Mouse (Mus musculus) common myeloid progenitor, adult 5-6 weeks (primary cell): ENCODE data around the gene Il10rb. TPM values are rescaled to one million over a fixed set of nuclear protein-coding genes. Genes with fewer than 3 reads are reported as not detected.
A peak's percentile ranks its signal among the peaks of the same experiment; 100 is the strongest.

Experiments used
- ATAC-seq: replicated peaks from 2 replicates; pipeline ENCODE4 v1.8.0; 2016; ENCODE audit warnings: low read depth, mild to moderate bottlenecking, moderate TSS enrichment, inconsistent platforms; ENCODE audit not compliant: poor library complexity, severe bottlenecking
- total RNA-seq: library from RNA; stranded (forward); fragments of 200-1000, 187-1606 nt; gene quantifications from 2 replicates; pipeline ENCODE4 v1.2.3, GENCODE M21; 2017

Gene Il10rb
- total RNA-seq, 1 experiment from 2014 or later: 53.2 TPM

- no peak for ATAC-seq
Measured at GRCm38 (mm10) chr16:91381606-91382005, 24.4 kb upstream of the Il10rb start.

DNA sequence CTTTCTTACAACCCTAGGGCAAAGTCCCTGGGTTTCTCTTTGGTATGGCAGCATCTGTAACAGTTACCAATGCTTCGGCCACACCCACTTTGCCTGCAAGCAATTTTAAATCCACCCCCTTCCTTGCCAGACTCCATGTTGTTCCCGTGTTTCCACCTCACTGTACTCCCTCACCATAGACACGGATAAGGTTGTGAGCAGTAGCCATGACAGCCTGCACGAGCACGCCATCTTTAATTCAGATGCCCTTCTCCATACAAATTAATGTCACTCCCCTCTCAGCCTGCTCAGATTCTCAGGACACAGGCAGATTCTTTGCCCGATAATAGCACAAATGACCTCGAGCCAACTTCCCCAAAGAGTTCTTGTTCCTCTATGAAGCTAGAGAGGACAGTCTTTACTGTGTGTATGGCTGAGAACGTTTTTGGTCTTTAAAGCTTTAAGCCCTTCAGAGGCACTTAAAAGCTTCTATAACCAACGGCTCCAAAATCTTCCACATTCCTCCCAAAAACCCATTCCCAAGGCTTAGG, 23.6 kb upstream of the Il10rb start:
- peak; percentile 57 for ATAC-seq

DNA sequence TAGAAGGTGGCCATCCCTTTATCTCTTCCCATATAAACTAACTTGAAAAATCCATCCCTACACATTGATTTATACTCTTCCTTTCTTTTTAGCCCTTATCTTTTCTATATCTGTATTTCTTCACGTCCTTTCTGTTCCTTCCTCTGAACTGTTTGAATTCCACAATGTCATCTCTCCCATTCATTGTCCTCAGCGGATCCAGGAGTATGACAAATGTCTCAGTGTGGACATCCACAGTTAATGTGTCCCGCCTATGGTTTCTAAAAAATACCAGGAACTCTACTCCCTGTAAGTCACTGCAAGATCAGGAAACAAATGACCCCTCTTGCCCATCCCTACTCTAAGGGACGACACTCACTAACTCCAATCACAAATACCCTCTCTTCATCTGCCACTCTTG, 21.7 kb upstream of the Il10rb start:
- no peak for ATAC-seq

DNA sequence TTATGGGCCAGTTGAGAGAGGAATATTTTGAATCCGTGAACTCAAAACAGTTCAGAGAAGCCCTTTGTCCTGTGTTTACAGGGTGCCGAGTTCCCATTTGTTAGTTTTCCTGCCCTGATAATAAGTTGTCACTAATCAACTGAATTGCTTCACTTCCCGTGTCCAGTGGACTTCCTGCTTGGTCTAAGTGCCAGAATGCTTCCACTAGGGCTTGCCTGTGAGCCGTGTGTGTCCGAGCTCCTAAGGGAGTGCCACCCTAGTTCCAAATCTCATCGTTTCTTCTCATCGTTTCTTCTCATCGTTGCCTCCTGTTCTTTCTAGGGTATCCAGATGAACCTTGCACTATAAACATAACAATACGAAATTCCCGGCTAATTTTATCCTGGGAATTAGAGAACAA, 20.3 kb upstream of the Il10rb start:
- no peak for ATAC-seq

- ATAC-seq: no peak
Measured at GRCm38 (mm10) chr16:91386419-91387120, 19.4 kb upstream of the Il10rb start.

DNA sequence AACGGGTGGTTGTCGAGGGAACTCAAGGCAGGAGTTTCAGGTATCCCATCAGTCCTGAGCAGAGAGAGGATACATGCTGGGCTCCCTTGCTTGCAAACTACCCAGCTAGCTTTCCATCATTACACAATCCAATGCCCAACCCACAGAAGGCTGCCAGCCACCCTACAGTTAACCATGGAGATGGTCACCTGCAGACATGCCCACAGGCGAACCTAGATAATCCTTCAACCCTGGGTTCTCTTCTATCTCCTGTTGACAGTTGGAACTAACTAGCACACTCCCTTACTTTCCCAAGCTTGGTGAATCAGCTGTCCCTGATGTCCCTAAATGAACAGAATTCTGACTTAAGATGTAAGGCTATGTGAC, 18.9 kb upstream of the Il10rb start:
- no peak for ATAC-seq

DNA sequence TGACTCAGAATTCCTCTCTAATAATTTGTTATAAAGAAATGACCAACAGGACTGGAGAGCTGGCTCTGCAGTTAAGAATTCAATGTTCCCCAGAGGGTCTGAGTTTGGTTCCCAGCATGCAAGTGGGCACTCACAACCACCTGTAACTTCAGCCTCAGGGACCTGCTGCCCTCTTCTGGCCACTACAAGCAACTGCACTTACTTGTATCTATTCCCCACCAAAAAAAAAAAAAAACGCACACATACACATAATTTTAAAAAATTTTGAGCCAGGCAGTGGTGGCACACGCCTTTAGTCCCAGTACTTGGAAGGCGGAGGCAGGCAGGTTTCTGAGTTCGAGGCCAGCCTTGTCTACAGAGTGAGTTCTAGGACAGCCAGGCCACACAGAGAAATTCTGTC, 15.9 kb upstream of the Il10rb start:
- peak; percentile 65; the same call in 1 of the 2 replicates for ATAC-seq

DNA sequence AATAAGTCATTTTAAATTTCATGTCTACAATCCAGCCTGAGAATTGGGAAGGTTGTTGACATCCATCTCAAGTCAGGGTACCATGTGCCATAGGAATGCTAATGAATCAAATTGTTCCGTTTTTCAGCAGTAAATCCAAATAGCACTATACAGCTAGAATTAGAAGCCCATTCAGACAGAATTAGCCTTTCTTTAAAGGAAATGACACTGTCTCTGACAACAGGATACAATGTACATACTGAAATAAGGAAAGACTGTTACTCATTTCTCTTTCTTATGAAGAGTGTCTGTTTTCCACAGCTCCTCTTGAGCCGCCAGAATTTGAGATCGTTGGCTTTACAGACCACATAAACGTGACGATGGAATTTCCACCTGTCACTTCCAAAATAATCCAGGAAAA, 14.5 kb upstream of the Il10rb start, which contains the start of gene Gm21970:
Gene Gm21970, plus strand, starts transcription at position 301 of the 400 bp plus-strand sequence.
- ATAC-seq: no peak

DNA sequence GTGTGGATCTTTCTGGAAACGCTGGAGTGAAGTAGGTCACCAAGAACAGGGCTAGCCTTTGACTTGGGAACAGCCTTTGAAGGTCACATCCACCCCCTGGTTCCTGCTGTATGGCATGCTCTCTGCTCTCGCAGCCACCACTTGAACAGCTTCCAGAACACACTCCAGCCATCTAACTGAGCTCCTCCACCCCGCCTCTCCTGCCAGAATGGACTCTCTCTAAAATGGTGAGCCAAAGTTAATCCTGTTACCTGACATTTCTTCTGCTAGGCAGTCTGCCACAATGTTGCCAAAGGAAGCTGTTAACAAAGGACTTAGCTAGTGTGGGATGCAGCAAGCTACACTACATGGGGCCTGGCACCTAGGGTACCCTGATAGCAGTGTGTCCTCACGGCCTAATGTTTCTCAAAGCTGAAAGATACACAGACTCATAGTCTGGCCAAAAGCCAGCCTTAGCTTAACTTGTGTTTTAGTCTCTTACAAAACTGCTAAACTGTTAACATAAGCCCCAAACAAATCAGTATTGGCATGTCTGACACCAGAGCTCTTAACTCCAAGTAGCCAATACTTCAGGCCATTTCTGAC, 11.0 kb upstream of the Il10rb start:
- no peak for ATAC-seq

- ATAC-seq: no peak
Measured at GRCm38 (mm10) chr16:91395633-91396392, 10.2 kb upstream of the Il10rb start.

DNA sequence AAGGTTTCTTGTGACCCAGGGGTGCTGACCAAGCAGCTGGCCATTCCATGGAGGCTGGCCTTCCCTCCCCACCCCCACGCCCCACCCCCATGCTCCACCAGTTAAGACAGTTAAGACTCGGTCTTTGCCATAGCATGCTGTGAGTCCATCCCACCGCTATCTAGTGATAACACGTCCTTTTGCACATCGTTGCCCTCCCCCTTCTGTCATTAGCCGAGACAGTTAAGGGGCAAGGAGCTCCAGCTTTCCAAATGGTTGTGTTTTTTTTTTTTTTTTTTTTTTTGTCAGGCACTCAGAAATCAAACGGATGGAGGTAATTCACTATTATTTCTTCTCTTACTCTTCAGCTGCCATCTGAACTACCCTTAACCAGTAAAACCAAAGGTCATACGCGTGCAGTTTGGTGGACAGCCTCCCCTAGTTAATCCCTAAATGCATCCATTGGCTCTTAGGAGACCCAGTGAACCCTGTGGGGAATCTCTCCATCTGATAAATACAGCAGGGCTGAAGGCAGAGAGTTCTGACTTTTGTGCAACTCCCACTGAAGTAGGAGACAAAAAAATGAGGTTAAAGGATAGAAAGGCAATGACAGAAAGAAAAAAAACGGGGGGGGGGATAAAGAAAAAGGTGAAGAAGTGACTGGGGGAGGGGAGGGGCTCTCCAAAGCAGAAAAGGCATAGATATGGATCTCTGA, 9.0 kb upstream of the Il10rb start:
- ATAC-seq: peak; percentile 30; the same call in 1 of the 2 replicates

GRCm38 (mm10) chr16:91398030-91398429, 7.9 kb upstream of the Il10rb start:
- peak; percentile 31 for ATAC-seq

- no peak for ATAC-seq
Measured at GRCm38 (mm10) chr16:91398944-91399343, 7.0 kb upstream of the Il10rb start.

DNA sequence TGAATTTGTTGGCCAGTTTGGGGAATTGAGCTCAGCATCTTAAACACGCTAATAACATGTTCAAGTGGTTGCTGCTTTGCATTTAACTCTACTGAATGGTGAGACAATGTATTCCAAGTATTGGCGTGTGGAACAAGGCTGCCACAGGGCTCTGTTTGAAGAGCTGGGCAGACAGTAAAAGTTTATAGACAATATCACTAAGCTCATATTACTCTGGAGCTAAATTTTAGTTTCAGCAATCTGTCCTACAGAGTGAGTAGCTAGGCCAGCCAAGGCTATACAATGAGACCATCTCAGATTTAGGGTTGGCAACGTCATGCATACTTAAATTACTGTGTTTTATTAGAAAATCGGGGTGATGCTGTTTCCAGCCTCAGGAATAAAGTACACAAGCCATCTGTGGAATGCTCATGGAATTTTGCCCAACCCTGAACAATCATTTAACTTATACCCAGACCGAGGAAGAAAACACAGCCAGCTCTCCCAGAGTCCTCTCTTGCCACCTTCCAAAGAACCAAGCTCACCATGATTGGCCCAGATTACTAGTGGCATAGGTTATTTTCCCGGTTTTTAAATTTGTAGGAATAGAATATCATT, 4.3 kb upstream of the Il10rb start:
- no peak for ATAC-seq

DNA sequence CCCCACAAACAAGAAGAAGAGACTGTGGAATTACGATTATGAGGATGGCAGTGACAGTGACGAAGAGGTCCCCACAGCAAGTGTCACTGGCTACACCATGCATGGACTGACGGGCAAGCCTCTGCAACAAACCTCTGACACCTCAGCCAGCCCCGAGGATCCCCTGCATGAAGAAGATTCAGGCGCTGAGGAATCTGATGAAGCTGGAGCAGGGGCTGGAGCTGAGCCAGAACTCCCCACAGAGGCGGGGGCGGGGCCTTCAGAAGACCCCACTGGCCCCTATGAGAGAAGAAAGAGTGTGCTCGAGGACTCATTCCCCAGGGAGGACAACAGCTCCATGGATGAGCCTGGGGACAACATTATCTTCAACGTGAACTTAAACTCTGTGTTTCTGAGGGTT, 2.2 kb upstream of the Il10rb start:
- no peak for ATAC-seq

DNA sequence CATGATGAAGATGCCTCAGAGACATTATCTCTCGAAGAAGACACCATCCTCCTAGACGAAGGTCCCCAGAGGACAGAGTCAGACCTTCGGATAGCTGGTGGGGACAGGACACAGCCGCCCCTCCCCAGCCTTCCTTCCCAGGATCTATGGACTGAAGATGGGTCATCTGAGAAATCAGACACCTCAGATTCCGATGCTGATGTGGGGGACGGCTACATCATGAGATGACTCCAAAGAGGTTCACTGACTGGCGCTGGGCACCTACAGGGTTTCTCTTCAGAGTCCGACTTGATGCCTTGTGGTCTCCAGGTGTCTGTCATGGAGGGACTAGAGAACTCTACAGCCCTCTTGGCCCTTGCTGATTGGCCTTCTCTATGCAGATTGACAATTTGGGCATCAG, 1.8 kb upstream of the Il10rb start:
- no peak for ATAC-seq

- no peak for ATAC-seq
Measured at GRCm38 (mm10) chr16:91404828-91405577, 961 bp upstream of the Il10rb start.

GRCm38 (mm10) chr16:91406585-91407220, 739 bp downstream of the Il10rb start:
- peak; percentile 42 for ATAC-seq
